Comparison of ENCODE assay signal across 10 mouse cellular contexts in the genomic region with DNA sequence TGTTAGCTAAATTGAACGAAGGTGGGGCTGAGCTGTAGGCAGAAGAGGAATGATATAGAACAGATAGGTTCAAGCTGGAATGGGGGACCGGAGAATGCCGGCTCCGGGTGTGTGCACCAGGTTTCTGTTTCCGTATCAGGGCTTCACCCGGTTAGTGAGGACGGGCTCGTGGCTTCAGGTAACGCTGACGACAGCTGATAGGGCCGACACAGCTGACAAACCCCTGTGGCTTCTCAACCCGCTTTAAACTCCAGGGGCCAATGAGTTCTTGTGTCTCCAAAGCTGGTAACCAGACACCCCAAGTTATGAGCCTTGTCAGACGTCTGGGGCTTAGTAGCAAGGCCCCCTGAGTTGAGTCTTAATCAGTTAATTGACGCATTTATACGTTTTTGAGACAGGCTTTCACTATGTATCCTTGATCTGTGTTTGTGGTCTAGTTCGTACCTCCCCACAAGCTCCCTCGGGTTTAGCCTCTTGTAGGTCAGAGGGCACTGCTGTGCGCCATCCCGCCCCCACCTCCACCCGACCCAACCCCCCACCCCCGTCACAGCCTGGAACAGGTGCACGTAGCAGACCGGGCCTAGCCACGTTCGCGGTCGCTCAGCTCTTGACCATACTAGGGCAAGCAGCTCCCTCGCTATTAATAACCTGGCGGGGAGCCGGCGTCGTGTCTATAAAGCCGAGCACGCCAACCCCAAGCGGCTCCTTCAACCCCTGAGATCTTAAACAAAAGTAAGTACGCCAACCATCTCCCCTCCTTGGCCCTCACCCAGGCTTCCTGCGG. TPM values are rescaled to one million over a fixed set of nuclear protein-coding genes. Genes with fewer than 3 reads are reported as not detected.
A peak's percentile ranks its signal among the peaks of the same experiment; 100 is the strongest.
DNase-seq lines count a peak whose midpoint lies in the region; ATAC-seq lines count a peak whose summit lies in the region.
"Had no signal": no experiment of that assay in that cellular context is flagged by ENCODE, and none has a peak within 500 bp of the region (broad histone marks: within the 10 kb centered on the region; RNA-seq: fewer than 3 reads in every experiment).

No protein-coding gene starts in this region.

- H3K36me3 ChIP-seq in limb, embryonic 10.5 days, result peaks cover 19% of the 10 kb centered on the region
- peaks cover 19% of the 10 kb centered on the region for H3K36me3 ChIP-seq in neural tube, embryonic 13.5 days

- H3K4me1 ChIP-seq in limb, embryonic 10.5 days, result peaks cover 32% of the 10 kb centered on the region
- peaks cover 29% of the 10 kb centered on the region for H3K4me1 ChIP-seq in neural tube, embryonic 13.5 days (replicated peaks)

- H3K4me3 ChIP-seq in limb, embryonic 10.5 days, result peak overlapping the region; percentile 13; the same call in 1 of the 2 replicates
- H3K4me3 ChIP-seq in neural tube, embryonic 13.5 days, result no peak overlapping the region

- H3K9me3 ChIP-seq in limb, embryonic 10.5 days (replicated peaks), result no peaks in the 10 kb centered on the region
- no peaks in the 10 kb centered on the region for H3K9me3 ChIP-seq in neural tube, embryonic 13.5 days

- intact Hi-C loops in gastrocnemius, postnatal 14 days (cut with DNase I; ENCODE audit: low total_unique reads), result no loop called here

- no peak overlapping the region for H3K27ac ChIP-seq in limb, embryonic 10.5 days
- no peak overlapping the region for H3K27ac ChIP-seq in neural tube, embryonic 13.5 days (replicated peaks)

- peak overlapping the region; percentile 16; the same call in 1 of the 2 replicates for H3K4me2 ChIP-seq in neural tube, embryonic 13.5 days

- H3K9ac ChIP-seq in neural tube, embryonic 13.5 days, result peak overlapping the region; percentile 6; the same call in 1 of the 2 replicates

- DNase-seq in kidney, postnatal 4 days, result peak; percentile 29 to 43
- DNase-seq in kidney, postnatal 14 days, result no peak
- peak; percentile 16 for DNase-seq in R1 (ENCODE audit: low read depth, low spot score)
- DNase-seq in gastrocnemius, postnatal 14 days, result peak; percentile 80
- no peak for DNase-seq in limb, embryonic 10.5 days (ENCODE audit: low spot score)
- DNase-seq in c-Kit-positive CD71-positive TER-119-positive erythroid progenitor cells, embryonic 14.5 days (ENCODE audit: low spot score), result no peak
- DNase-seq in adrenal gland, postnatal 4 days (ENCODE audit: low spot score in 2 of 2), result no peak

- no peak for ATAC-seq in neural tube, embryonic 13.5 days (ENCODE audit: low read depth)

- 22% methylated on average over 37 of the region's 37 CpGs for WGBS in limb, embryonic 10.5 days
- 16% methylated on average over 37 of the region's 37 CpGs for WGBS in neural tube, embryonic 13.5 days

- peaks cover 51% of the 10 kb centered on the region for H3K27me3 ChIP-seq in limb, embryonic 10.5 days (ENCODE audit: low read depth, poor library complexity, severe bottlenecking)
- H3K27me3 ChIP-seq in neural tube, embryonic 13.5 days, result peaks cover 43% of the 10 kb centered on the region

RNA-seq across cellular contexts. Expression of gene Nmrk2, which starts 7.7 kb away (rescaled TPM):
- total RNA-seq in gastrocnemius, postnatal 14 days (2021), result 1 to 10 TPM; 1.8 to 5.5 TPM
- not detected in 2 replicates for polyA plus RNA-seq in limb, embryonic 10.5 days (2016; fragmentation: Nextera tagmentation; extraction: Ambion mirVana)
- polyA plus RNA-seq in neural tube, embryonic 13.5 days (2015; fragmentation: Nextera tagmentation; extraction: Ambion mirVana), result not detected in 2 replicates
- under 1 TPM in 1 of 2 experiments, not detected in 1; 0.20 TPM for total RNA-seq in adrenal gland, postnatal 4 days (2021)
- total RNA-seq: adrenal gland, postnatal 36 days; left cerebral cortex, postnatal 10 days had no signal

RNA-seq across cellular contexts. Expression of gene 4930442H23Rik, which starts 10.5 kb away (rescaled TPM):
- not detected for total RNA-seq in gastrocnemius, postnatal 14 days (2021)
- polyA plus RNA-seq in limb, embryonic 10.5 days (2016; fragmentation: Nextera tagmentation; extraction: Ambion mirVana), result not detected in 2 replicates
- polyA plus RNA-seq in neural tube, embryonic 13.5 days (2015; fragmentation: Nextera tagmentation; extraction: Ambion mirVana), result not detected in 2 replicates
- total RNA-seq in adrenal gland, postnatal 4 days (2021), result not detected
- total RNA-seq: adrenal gland, postnatal 36 days; left cerebral cortex, postnatal 10 days had no signal

RNA-seq across cellular contexts. Expression of gene Dapk3, which starts 11.4 kb away (rescaled TPM):
- total RNA-seq in gastrocnemius, postnatal 14 days (2021), result 10 to 100 TPM; 21.2 to 24.8 TPM
- polyA plus RNA-seq in limb, embryonic 10.5 days (2016; fragmentation: Nextera tagmentation; extraction: Ambion mirVana), result 46.5 and 52.0 TPM in 2 replicates
- 79.1 and 80.9 TPM in 2 replicates for polyA plus RNA-seq in neural tube, embryonic 13.5 days (2015; fragmentation: Nextera tagmentation; extraction: Ambion mirVana)
- total RNA-seq in adrenal gland, postnatal 4 days (2021), result 10 to 100 TPM; 53.4 to 63.6 TPM

RNA-seq across cellular contexts. Expression of gene Eef2, which starts 17.8 kb away (rescaled TPM):
- total RNA-seq in gastrocnemius, postnatal 14 days (2021), result 100 to 1,000 TPM; 892 to 898 TPM
- polyA plus RNA-seq in limb, embryonic 10.5 days (2016; fragmentation: Nextera tagmentation; extraction: Ambion mirVana), result 575 and 611 TPM in 2 replicates
- polyA plus RNA-seq in neural tube, embryonic 13.5 days (2015; fragmentation: Nextera tagmentation; extraction: Ambion mirVana), result 532 and 537 TPM in 2 replicates
- total RNA-seq in adrenal gland, postnatal 4 days (2021), result 1,000 to 10,000 TPM; 1,728 to 1,734 TPM

RNA-seq across cellular contexts. Expression of gene Pias4, which starts 26.5 kb away (rescaled TPM):
- total RNA-seq in gastrocnemius, postnatal 14 days (2021), result 10 to 100 TPM; 12.3 to 12.8 TPM
- polyA plus RNA-seq in limb, embryonic 10.5 days (2016; fragmentation: Nextera tagmentation; extraction: Ambion mirVana), result 73.6 and 73.9 TPM in 2 replicates
- 60.0 and 77.5 TPM in 2 replicates for polyA plus RNA-seq in neural tube, embryonic 13.5 days (2015; fragmentation: Nextera tagmentation; extraction: Ambion mirVana)
- total RNA-seq in adrenal gland, postnatal 4 days (2021), result 10 to 100 TPM; 34.0 to 34.4 TPM

Comparison
In these comparisons a context has a peak if more than half of its experiments do, and no peak if none do; other contexts are left out.
1. DNase-seq: peak in kidney, postnatal 4 days (2 of 2), R1 (single experiment) and gastrocnemius, postnatal 14 days (single experiment); none in kidney, postnatal 14 days (single experiment), limb, embryonic 10.5 days (single experiment), c-Kit-positive CD71-positive TER-119-positive erythroid progenitor cells, embryonic 14.5 days (single experiment) and adrenal gland, postnatal 4 days (0 of 2).